Mouse (Mus musculus) Patski (cell line): ENCODE data around the gene Mamld1. TPM values are rescaled to one million over a fixed set of nuclear protein-coding genes. Genes with fewer than 3 reads are reported as not detected.
"Not testable (repeated sequence)": the region's sequence is repeated elsewhere in the genome, so short reads cannot be mapped to it uniquely, and the experiment has no call there.

Source experiments
- ATAC-seq: fragments of 100-300 bp; one replicate; pipeline ENCODE4 v1.8.0; 2021
- CTCF ChIA-PET: fragments of 350-600 bp; sonication (Branson Sonifier 250); formaldehyde crosslinking; loops from one replicate; lab custom pipeline; 2022; ENCODE audit warnings: inconsistent platforms; lab: Charles Lee
- POLR2A ChIA-PET: fragments of 350-600 bp; sonication (Branson Sonifier 250); formaldehyde crosslinking; loops from one replicate; lab custom pipeline; 2022; ENCODE audit warnings: antibody characterized with exemption, inconsistent platforms; lab: Charles Lee
- DNase-seq: peaks from one replicate; pipeline ENCODE4 v3.0.0-alpha.2; 2011; ENCODE audit warnings: low read depth, low spot score
- H3K27me3 ChIP-seq: fragments of 371-371 bp; one replicate; pipeline ENCODE4 v1.5.1; 2021
- CTCF ChIP-seq: fragments of 100-300 bp; IDR thresholded peaks from one replicate; pipeline ENCODE4 v1.5.1; 2021
- in situ Hi-C: fragments of 300-500 bp; cut with MboI; formaldehyde crosslinking; loops from 3 replicates; pipeline ENCODE4 v1.11.1; 2018; ENCODE audit warnings: low pct_unique_long_range_greater_than_20kb, mixed read lengths
- polyA plus RNA-seq: library from polyadenylated mRNA; unstranded; gene quantifications from one replicate; pipeline ENCODE4 v1.2.3, GENCODE M21; 2021

Gene Mamld1
- polyA plus RNA-seq = 1.1 TPM

- TF ChIP-seq CTCF = no peak
- in situ Hi-C loops = loop anchor here (10.0 to 25.0 kb wide), 3 partner anchors 55 to 463 kb away; no protein-coding TSS in a partner anchor
- no peak for DNase-seq
- H3K27me3 ChIP-seq = no peaks in the 10 kb centered on the region
- ATAC-seq = peak; percentile 67
- ChIA-PET POLR2A (no interaction called here), CTCF (interaction anchor here (1.1 to 1.2 kb wide), 2 partner anchors 17 to 158 kb away, joined by 3 read pairs; no protein-coding TSS in a partner anchor)
Measured at GRCm38 (mm10) chrX:71049864-71050576, at the start of gene Mamld1. Gene Mamld1, plus strand, starts transcription at chrX:71050256.

GRCm38 (mm10) chrX:71024718-71025117 lies 25.3 kb upstream of the Mamld1 start:
- POLR2A ChIA-PET = no interaction called here
- CTCF ChIA-PET = no interaction called here
- no peak for ATAC-seq
- H3K27me3 ChIP-seq = no peaks in the 10 kb centered on the region
- TF ChIP-seq CTCF = no peak
- no peak for DNase-seq
- in situ Hi-C loops = no loop called here

GRCm38 (mm10) chrX:71028007-71028406 lies 22.0 kb upstream of the Mamld1 start:
- DNase-seq (no peak), ATAC-seq (no peak)
- POLR2A ChIA-PET = no interaction called here
- peaks cover 8% of the 10 kb centered on the region for H3K27me3 ChIP-seq
- in situ Hi-C loops = no loop called here
- CTCF ChIA-PET = interaction anchor here (1.1 kb wide), 1 partner anchor 14 kb away, joined by 3 read pairs; no protein-coding TSS in a partner anchor
- TF ChIP-seq CTCF = no peak

- DNase-seq (peak; percentile 19), ATAC-seq (peak; percentile 99)
- H3K27me3 ChIP-seq, in situ Hi-C loops: not testable (repeated sequence)
- CTCF ChIA-PET = interaction anchor here (0.9 kb wide), 1 partner anchor 11 kb away, joined by 4 read pairs; no protein-coding TSS in a partner anchor
- POLR2A ChIA-PET = interaction anchor here (0.6 kb wide), 1 partner anchor 130 kb away, joined by 3 read pairs; no protein-coding TSS in a partner anchor
Measured at GRCm38 (mm10) chrX:71028976-71029375, 21.1 kb upstream of the Mamld1 start.

GRCm38 (mm10) chrX:71050677-71051311 lies 738 bp downstream of the Mamld1 start:
- ChIA-PET POLR2A (no interaction called here), CTCF (no interaction called here)
- no peak for TF ChIP-seq CTCF
- H3K27me3 ChIP-seq = no peaks in the 10 kb centered on the region
- no peak for ATAC-seq
- no peak for DNase-seq
- in situ Hi-C loops = loop anchor here (10.0 to 25.0 kb wide), 3 partner anchors 56 to 463 kb away; no protein-coding TSS in a partner anchor

DNA sequence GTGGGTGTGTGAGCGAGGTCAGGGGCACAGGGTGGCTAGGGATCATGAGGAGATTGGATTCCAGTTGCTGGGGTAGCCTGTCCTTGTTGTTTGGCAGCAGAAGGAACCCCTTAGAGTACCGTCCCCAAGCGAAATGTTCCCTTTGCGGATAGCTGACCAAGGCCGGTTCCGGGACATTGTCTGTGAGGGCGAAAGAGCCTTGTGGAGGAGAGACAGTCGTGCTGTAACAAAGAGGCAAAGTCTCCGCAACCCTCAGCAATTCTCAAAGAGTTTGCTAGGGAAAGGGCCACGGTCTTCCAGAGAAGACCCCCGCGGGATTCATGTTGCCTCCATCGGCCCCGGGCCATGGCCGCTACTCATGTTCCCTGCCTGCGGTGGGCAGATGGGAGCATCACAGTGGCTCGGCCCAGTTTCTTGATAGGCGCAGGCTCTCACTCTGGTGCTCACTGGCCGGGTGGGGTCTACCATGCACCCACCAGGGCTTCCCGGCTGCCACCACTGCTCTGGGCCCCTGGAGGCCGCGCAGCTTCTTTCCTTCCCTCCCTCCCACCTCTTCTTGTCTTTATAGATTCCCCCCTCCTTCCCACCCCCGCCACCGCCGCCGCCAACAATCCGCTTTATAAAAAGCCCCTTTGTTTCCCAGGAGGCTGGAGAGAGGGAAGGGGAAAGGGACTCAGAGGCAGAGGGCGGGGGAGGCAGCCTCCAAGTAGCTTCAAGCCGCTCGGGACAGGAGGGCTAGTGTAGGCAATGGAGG lies 1.5 kb downstream of the Mamld1 start:
- in situ Hi-C loops = loop anchor here (10.0 to 25.0 kb wide), 3 partner anchors 57 to 464 kb away; no protein-coding TSS in a partner anchor
- POLR2A ChIA-PET = no interaction called here
- ATAC-seq (no peak), DNase-seq (no peak)
- peaks cover 4% of the 10 kb centered on the region for H3K27me3 ChIP-seq
- CTCF ChIA-PET = interaction anchor here (1.0 kb wide), 1 partner anchor 97 kb away, joined by 3 read pairs; no protein-coding TSS in a partner anchor
- no peak for TF ChIP-seq CTCF

DNA sequence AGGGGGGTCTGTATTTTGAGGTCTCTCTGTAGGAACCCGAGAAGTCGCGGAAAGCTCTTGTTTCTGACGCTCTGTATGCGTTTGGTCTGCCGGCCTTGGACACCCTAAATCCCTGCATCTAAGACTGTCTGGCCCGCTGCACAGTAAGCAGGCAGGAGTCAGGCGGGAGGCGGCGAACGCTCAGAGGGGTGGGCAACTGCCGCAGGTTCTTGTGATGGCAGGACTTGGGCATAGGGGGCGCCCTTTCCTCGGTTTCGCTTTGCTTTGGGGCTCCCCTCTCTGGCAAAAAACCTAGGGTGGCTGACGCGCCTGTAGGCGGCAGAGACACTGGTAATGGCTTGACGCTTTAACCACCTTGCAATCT lies 2.0 kb downstream of the Mamld1 start:
- ATAC-seq = no peak
- ChIA-PET CTCF (interaction anchor here (1.0 kb wide), 1 partner anchor 97 kb away, joined by 3 read pairs; no protein-coding TSS in a partner anchor), POLR2A (no interaction called here)
- H3K27me3 ChIP-seq = peaks cover 4% of the 10 kb centered on the region
- no peak for TF ChIP-seq CTCF
- in situ Hi-C loops = loop anchor here (10.0 to 25.0 kb wide), 3 partner anchors 57 to 465 kb away; no protein-coding TSS in a partner anchor
- DNase-seq = no peak

DNA sequence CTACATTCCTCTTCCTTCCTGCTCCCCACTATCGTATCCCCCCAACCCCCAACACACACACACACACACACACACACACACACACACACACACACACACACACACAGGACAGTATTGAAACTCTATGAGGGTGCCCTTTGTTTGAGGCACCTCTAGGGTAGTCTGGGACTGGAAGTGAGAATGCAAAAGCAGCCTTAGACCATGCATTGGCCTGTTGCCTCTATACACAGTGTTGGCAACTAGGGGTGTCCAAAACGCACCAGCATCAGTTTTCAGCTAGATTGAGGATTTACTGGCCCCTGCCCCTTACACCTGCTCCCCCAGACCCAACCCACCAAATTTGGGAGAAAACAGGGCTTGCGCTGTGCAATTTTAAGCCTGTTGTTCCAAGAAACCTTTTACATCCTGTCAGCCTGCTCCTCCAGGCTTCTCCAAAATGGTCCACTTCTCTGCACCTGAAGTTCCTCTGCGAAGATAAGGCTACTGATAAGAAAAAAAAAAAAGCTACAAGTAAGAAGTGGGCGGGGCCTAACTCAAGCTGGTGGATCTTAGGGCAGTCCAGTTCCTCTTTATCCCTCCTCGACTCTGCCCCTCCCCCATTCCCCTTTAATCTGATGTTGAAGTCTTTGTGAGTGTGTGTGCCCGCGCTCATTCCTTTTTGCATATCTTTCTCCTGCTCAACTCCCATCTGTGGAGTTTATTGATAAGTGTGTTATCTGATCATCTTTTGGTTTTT lies 2.6 kb downstream of the Mamld1 start:
- ATAC-seq (no peak), DNase-seq (no peak)

GRCm38 (mm10) chrX:71053246-71053645 lies 3.2 kb downstream of the Mamld1 start:
- ChIA-PET POLR2A (interaction anchor here (0.6 kb wide), 1 partner anchor 188 kb away, joined by 3 read pairs; no protein-coding TSS in a partner anchor), CTCF (interaction anchor here (0.7 kb wide), 1 partner anchor 232 kb away, joined by 3 read pairs; no protein-coding TSS in a partner anchor)
- H3K27me3 ChIP-seq = peaks cover 9% of the 10 kb centered on the region
- ATAC-seq = no peak
- no peak for DNase-seq
- no peak for TF ChIP-seq CTCF
- in situ Hi-C loops = loop anchor here (10.0 to 25.0 kb wide), 3 partner anchors 58 to 466 kb away; no protein-coding TSS in a partner anchor

More for the DNA sequence above, 2.6 kb downstream of the Mamld1 start:
- peaks cover 9% of the 10 kb centered on the region for H3K27me3 ChIP-seq
- ChIA-PET POLR2A (interaction anchor here (0.6 kb wide), 1 partner anchor 187 kb away, joined by 3 read pairs; no protein-coding TSS in a partner anchor), CTCF (interaction anchor here (1.0 kb wide), 1 partner anchor 96 kb away, joined by 3 read pairs; no protein-coding TSS in a partner anchor)
- in situ Hi-C loops = loop anchor here (10.0 to 25.0 kb wide), 3 partner anchors 58 to 465 kb away; no protein-coding TSS in a partner anchor
- TF ChIP-seq CTCF = no peak
